Mouse (Mus musculus): ENCODE data around the gene Runx2.

- no peak for TF ChIP-seq POLR2A (IDR thresholded peaks at IDR 0.05; ENCODE audit: low read depth, low read length)
- no peak for TF ChIP-seq CTCF (conservative IDR thresholded peaks at IDR 0.05; ENCODE audit: insufficient read depth, insufficient read length, low read depth, low read length)
These were observed 203.8 kb downstream of the Runx2 start for GRCm38 (mm10) chr17:44610828-44611227.
